Mouse (Mus musculus): ENCODE data around the gene Plxnd1. TPM values are rescaled to one million over a fixed set of nuclear protein-coding genes. Genes with fewer than 3 reads are reported as not detected.

The Plxnd1 gene
- polyA plus RNA-seq, 1 experiment from 2014 or later: 8.5 TPM

GRCm38 (mm10) chr6:116014111-116014510 lies 19.3 kb upstream of the Plxnd1 start:
- H3K27ac ChIP-seq (ENCODE audit: low read depth, low read length): no peak overlapping the region
- H3K27me3 ChIP-seq (replicated peaks; ENCODE audit: control insufficient read depth, insufficient read depth, low read length): no peaks in the 10 kb centered on the region
- H3K36me3 ChIP-seq (ENCODE audit: control insufficient read depth, insufficient read depth, low read length): no peaks in the 10 kb centered on the region
- no peaks in the 10 kb centered on the region for H3K9me3 ChIP-seq (ENCODE audit: control insufficient read depth, low read length)
- H3K4me1 ChIP-seq (ENCODE audit: control insufficient read depth, insufficient read depth, low read depth, low read length): no peaks in the 10 kb centered on the region
- no peak overlapping the region for H3K4me3 ChIP-seq (ENCODE audit: low read length)
- H3K4me2 ChIP-seq (ENCODE audit: low read length): no peak overlapping the region
- 83% methylated on average over 6 of the region's 6 CpGs for WGBS
- H3K9ac ChIP-seq (ENCODE audit: low read depth, low read length): no peak overlapping the region
- ATAC-seq: no peak

GRCm38 (mm10) chr6:116013687-116014086 lies 18.9 kb upstream of the Plxnd1 start:
- H3K4me3 ChIP-seq (ENCODE audit: low read length): no peak overlapping the region
- no peak for ATAC-seq
- no peak overlapping the region for H3K27ac ChIP-seq (ENCODE audit: low read depth, low read length)
- H3K27me3 ChIP-seq (replicated peaks; ENCODE audit: control insufficient read depth, insufficient read depth, low read length): no peaks in the 10 kb centered on the region
- WGBS: 82% methylated on average over 3 of the region's 3 CpGs
- no peaks in the 10 kb centered on the region for H3K36me3 ChIP-seq (ENCODE audit: control insufficient read depth, insufficient read depth, low read length)
- H3K9ac ChIP-seq (ENCODE audit: low read depth, low read length): no peak overlapping the region
- H3K4me1 ChIP-seq (ENCODE audit: control insufficient read depth, insufficient read depth, low read depth, low read length): no peaks in the 10 kb centered on the region
- H3K4me2 ChIP-seq (ENCODE audit: low read length): no peak overlapping the region
- H3K9me3 ChIP-seq (ENCODE audit: control insufficient read depth, low read length): no peaks in the 10 kb centered on the region

- H3K9me3 ChIP-seq (ENCODE audit: control insufficient read depth, low read length): no peaks in the 10 kb centered on the region
- H3K9ac ChIP-seq (ENCODE audit: low read depth, low read length): no peak overlapping the region
- no peak overlapping the region for H3K4me2 ChIP-seq (ENCODE audit: low read length)
- no peaks in the 10 kb centered on the region for H3K27me3 ChIP-seq (replicated peaks; ENCODE audit: control insufficient read depth, insufficient read depth, low read length)
- no peak overlapping the region for H3K4me3 ChIP-seq (ENCODE audit: low read length)
- H3K4me1 ChIP-seq (ENCODE audit: control insufficient read depth, insufficient read depth, low read depth, low read length): no peaks in the 10 kb centered on the region
- peak; percentile 62 for ATAC-seq
- no peak overlapping the region for H3K27ac ChIP-seq (ENCODE audit: low read depth, low read length)
- H3K36me3 ChIP-seq (ENCODE audit: control insufficient read depth, insufficient read depth, low read length): no peaks in the 10 kb centered on the region
- WGBS: 4% methylated on average over 6 of the region's 6 CpGs
Measured at GRCm38 (mm10) chr6:116010541-116010940, 15.7 kb upstream of the Plxnd1 start.

GRCm38 (mm10) chr6:116009426-116009825 lies 14.6 kb upstream of the Plxnd1 start:
- Histone ChIP-seq H3K4me2 (ENCODE audit: low read length) (no peak overlapping the region), H3K27me3 (replicated peaks; ENCODE audit: control insufficient read depth, insufficient read depth, low read length) (no peaks in the 10 kb centered on the region), H3K27ac (ENCODE audit: low read depth, low read length) (no peak overlapping the region), H3K4me3 (ENCODE audit: low read length) (no peak overlapping the region), H3K36me3 (ENCODE audit: control insufficient read depth, insufficient read depth, low read length) (no peaks in the 10 kb centered on the region), H3K9me3 (ENCODE audit: control insufficient read depth, low read length) (no peaks in the 10 kb centered on the region), H3K9ac (ENCODE audit: low read depth, low read length) (no peak overlapping the region), H3K4me1 (ENCODE audit: control insufficient read depth, insufficient read depth, low read depth, low read length) (no peaks in the 10 kb centered on the region)
- no peak for ATAC-seq
- 48% methylated on average over 12 of the region's 12 CpGs for WGBS

- Histone ChIP-seq H3K36me3 (ENCODE audit: control insufficient read depth, insufficient read depth, low read length) (no peaks in the 10 kb centered on the region), H3K27ac (ENCODE audit: low read depth, low read length) (no peak overlapping the region), H3K4me3 (ENCODE audit: low read length) (no peak overlapping the region), H3K9ac (ENCODE audit: low read depth, low read length) (no peak overlapping the region; the same call in 1 of the 2 replicates), H3K4me1 (ENCODE audit: control insufficient read depth, insufficient read depth, low read depth, low read length) (no peaks in the 10 kb centered on the region), H3K4me2 (ENCODE audit: low read length) (no peak overlapping the region), H3K27me3 (replicated peaks; ENCODE audit: control insufficient read depth, insufficient read depth, low read length) (no peaks in the 10 kb centered on the region), H3K9me3 (ENCODE audit: control insufficient read depth, low read length) (no peaks in the 10 kb centered on the region)
- peak; percentile 35; the same call in 1 of the 2 replicates for ATAC-seq
- WGBS: 29% methylated on average over 9 of the region's 9 CpGs
Measured at GRCm38 (mm10) chr6:116007561-116008173, 12.9 kb upstream of the Plxnd1 start.

GRCm38 (mm10) chr6:116006731-116007130 lies 11.9 kb upstream of the Plxnd1 start:
- H3K9ac ChIP-seq (ENCODE audit: low read depth, low read length): no peak overlapping the region
- H3K9me3 ChIP-seq (ENCODE audit: control insufficient read depth, low read length): no peaks in the 10 kb centered on the region
- H3K36me3 ChIP-seq (ENCODE audit: control insufficient read depth, insufficient read depth, low read length): no peaks in the 10 kb centered on the region
- 56% methylated on average over 9 of the region's 9 CpGs for WGBS
- no peak overlapping the region; the same call in 1 of the 2 replicates for H3K27ac ChIP-seq (ENCODE audit: low read depth, low read length)
- H3K4me2 ChIP-seq (ENCODE audit: low read length): no peak overlapping the region
- no peaks in the 10 kb centered on the region for H3K27me3 ChIP-seq (replicated peaks; ENCODE audit: control insufficient read depth, insufficient read depth, low read length)
- no peak for ATAC-seq
- H3K4me3 ChIP-seq (ENCODE audit: low read length): no peak overlapping the region
- H3K4me1 ChIP-seq (ENCODE audit: control insufficient read depth, insufficient read depth, low read depth, low read length): no peaks in the 10 kb centered on the region

- no peak overlapping the region; the same call in 1 of the 2 replicates for H3K27ac ChIP-seq (ENCODE audit: low read depth, low read length)
- ATAC-seq: no peak
- H3K27me3 ChIP-seq (replicated peaks; ENCODE audit: control insufficient read depth, insufficient read depth, low read length): no peaks in the 10 kb centered on the region
- H3K36me3 ChIP-seq (ENCODE audit: control insufficient read depth, insufficient read depth, low read length): no peaks in the 10 kb centered on the region
- no peaks in the 10 kb centered on the region for H3K9me3 ChIP-seq (ENCODE audit: control insufficient read depth, low read length)
- no peak overlapping the region for H3K9ac ChIP-seq (ENCODE audit: low read depth, low read length)
- 83% methylated on average over 4 of the region's 4 CpGs for WGBS
- H3K4me2 ChIP-seq (ENCODE audit: low read length): no peak overlapping the region
- H3K4me3 ChIP-seq (ENCODE audit: low read length): no peak overlapping the region
- H3K4me1 ChIP-seq (ENCODE audit: control insufficient read depth, insufficient read depth, low read depth, low read length): no peaks in the 10 kb centered on the region
Measured at GRCm38 (mm10) chr6:116005959-116006288, 11.1 kb upstream of the Plxnd1 start.

GRCm38 (mm10) chr6:116005275-116005958 lies 10.6 kb upstream of the Plxnd1 start:
- Histone ChIP-seq H3K27me3 (replicated peaks; ENCODE audit: control insufficient read depth, insufficient read depth, low read length) (no peaks in the 10 kb centered on the region), H3K27ac (ENCODE audit: low read depth, low read length) (no peak overlapping the region)
- no peak for ATAC-seq

GRCm38 (mm10) chr6:116004716-116005115 lies 9.9 kb upstream of the Plxnd1 start:
- WGBS: 85% methylated on average over 6 of the region's 6 CpGs
- ATAC-seq: no peak
- Histone ChIP-seq H3K9me3 (ENCODE audit: control insufficient read depth, low read length) (no peaks in the 10 kb centered on the region), H3K27me3 (replicated peaks; ENCODE audit: control insufficient read depth, insufficient read depth, low read length) (no peaks in the 10 kb centered on the region), H3K36me3 (ENCODE audit: control insufficient read depth, insufficient read depth, low read length) (no peaks in the 10 kb centered on the region), H3K4me1 (ENCODE audit: control insufficient read depth, insufficient read depth, low read depth, low read length) (no peaks in the 10 kb centered on the region), H3K9ac (ENCODE audit: low read depth, low read length) (no peak overlapping the region), H3K4me3 (ENCODE audit: low read length) (no peak overlapping the region), H3K27ac (ENCODE audit: low read depth, low read length) (no peak overlapping the region), H3K4me2 (ENCODE audit: low read length) (no peak overlapping the region)

More at GRCm38 (mm10) chr6:116005275-116005958, 10.6 kb upstream of the Plxnd1 start:
- Histone ChIP-seq H3K9me3 (ENCODE audit: control insufficient read depth, low read length) (no peaks in the 10 kb centered on the region), H3K36me3 (ENCODE audit: control insufficient read depth, insufficient read depth, low read length) (no peaks in the 10 kb centered on the region), H3K9ac (ENCODE audit: low read depth, low read length) (no peak overlapping the region), H3K4me1 (ENCODE audit: control insufficient read depth, insufficient read depth, low read depth, low read length) (no peaks in the 10 kb centered on the region), H3K4me2 (ENCODE audit: low read length) (no peak overlapping the region), H3K4me3 (ENCODE audit: low read length) (no peak overlapping the region)
- 71% methylated on average over 17 of the region's 17 CpGs for WGBS

Measured in hindbrain, embryonic 16.5 days (tissue).